Mouse (Mus musculus): Measurements from ENCODE around the gene Icam1.

- TF ChIP-seq CTCF (IDR thresholded peaks at IDR 0.05; ENCODE audit: borderline replicate concordance, insufficient read depth, low read length), result no peak
- no peak for TF ChIP-seq POLR2A (IDR thresholded peaks at IDR 0.05; ENCODE audit: low read depth, low read length)
Observed at GRCm38 (mm10) chr9:21030781-21031250, 15.0 kb downstream of the Icam1 start.
